Mouse (Mus musculus) heart, embryonic 11.5 days (tissue): ENCODE data around the gene H60b. TPM values are rescaled to one million over a fixed set of nuclear protein-coding genes. Genes with fewer than 3 reads are reported as not detected.
A peak's percentile ranks its signal among the peaks of the same experiment; 100 is the strongest.
"Not testable (repeated sequence)": the region's sequence is repeated elsewhere in the genome, so short reads cannot be mapped to it uniquely, and the experiment has no call there.

Experiments used
- ATAC-seq: fragments of 200-750 bp; cut with Nextera tagmentation; replicated peaks from 2 replicates; pipeline ENCODE4 v1.8.0; 2017; ENCODE audit warnings: moderate library complexity; ENCODE audit not compliant: insufficient number of reproducible peaks, low FRiP score, low TSS enrichment
- H3K27ac ChIP-seq: fragments of 300-500 bp; sonication (generic); 2 replicates; pipeline ENCODE4 v1.5.1; 2014; ENCODE audit warnings: mild to moderate bottlenecking, low read depth, low read length
- H3K27me3 ChIP-seq: fragments of 300-500 bp; sonication (generic); 2 replicates; pipeline ENCODE4 v1.6.1; 2014; ENCODE audit warnings: mild to moderate bottlenecking, low read length, mixed read lengths; ENCODE audit not compliant: control insufficient read depth, insufficient read depth
- H3K36me3 ChIP-seq: fragments of 300-500 bp; sonication (generic); 2 replicates; pipeline ENCODE4 v1.6.1; 2014; ENCODE audit warnings: mild to moderate bottlenecking, low read length, moderate library complexity, mixed read lengths; ENCODE audit not compliant: control insufficient read depth, insufficient read depth
- H3K4me1 ChIP-seq: fragments of 300-500 bp; sonication (generic); 2 replicates; pipeline ENCODE4 v1.6.1; 2014; ENCODE audit warnings: low read length; ENCODE audit not compliant: control insufficient read depth, insufficient read depth
- H3K4me2 ChIP-seq: fragments of 300-500 bp; sonication (generic); 2 replicates; pipeline ENCODE4 v1.6.1; 2014; ENCODE audit warnings: mild to moderate bottlenecking, moderate library complexity
- H3K4me3 ChIP-seq: fragments of 300-500 bp; sonication (generic); 2 replicates; pipeline ENCODE4 v1.5.1; 2014; ENCODE audit warnings: low read depth, low read length
- H3K9ac ChIP-seq: fragments of 300-500 bp; sonication (generic); 2 replicates; pipeline ENCODE4 v1.6.1; 2014; ENCODE audit warnings: mild to moderate bottlenecking, low read depth, low read length, moderate library complexity
- H3K9me3 ChIP-seq: fragments of 300-500 bp; sonication (generic); replicated peaks from 2 replicates; pipeline ENCODE4 v1.6.1; 2016; ENCODE audit warnings: low read length; ENCODE audit not compliant: control insufficient read depth
- WGBS: fragments of 180-500 bp; shearing (Covaris S2); extraction: QIAGEN DNeasy Blood & Tissue Kit; methylation state at CpG from one replicate; pipeline ENCODE4 v1.1.7; 2014; ENCODE audit not compliant: insufficient replicate concordance; 5-methylcytosine and 5-hydroxymethylcytosine counted together
- polyA plus RNA-seq: library from polyadenylated mRNA; unstranded; fragments of >200 nt; fragmentation: Nextera tagmentation; extraction: Ambion mirVana; gene quantifications from 2 replicates; pipeline ENCODE4 v1.2.1, GENCODE M21; 2014

Gene H60b
- polyA plus RNA-seq, 1 experiment from 2014 or later = 0.49 TPM

GRCm38 (mm10) chr10:22150593-22150992, 7.8 kb upstream of the H60b start:
- no peaks in the 10 kb centered on the region for H3K36me3 ChIP-seq
- peaks cover 6% of the 10 kb centered on the region for H3K4me1 ChIP-seq
- H3K27ac ChIP-seq = no peak overlapping the region
- H3K9me3 ChIP-seq = no peaks in the 10 kb centered on the region
- peaks cover 33% of the 10 kb centered on the region for H3K27me3 ChIP-seq
- no peak overlapping the region for H3K9ac ChIP-seq
- no peak for ATAC-seq
- peak overlapping the region; percentile 71 for H3K4me3 ChIP-seq
- WGBS = under 1% methylated on average over 27 of the region's 27 CpGs
- H3K4me2 ChIP-seq = peak overlapping the region; percentile 95

- peaks cover 40% of the 10 kb centered on the region for H3K27me3 ChIP-seq
- not testable (repeated sequence) for H3K9ac ChIP-seq, ATAC-seq, H3K9me3 ChIP-seq, H3K36me3 ChIP-seq, H3K27ac ChIP-seq, H3K4me1 ChIP-seq
- H3K4me2 ChIP-seq = peak overlapping the region; percentile 95
- peak overlapping the region; percentile 28 for H3K4me3 ChIP-seq
- WGBS = 1% methylated on average over 52 of the region's 55 CpGs
Observed at GRCm38 (mm10) chr10:22151056-22151862, 7.1 kb upstream of the H60b start.

GRCm38 (mm10) chr10:22151863-22152640, 6.3 kb upstream of the H60b start:
- not testable (repeated sequence) for H3K36me3 ChIP-seq, H3K4me1 ChIP-seq, H3K9ac ChIP-seq, H3K27ac ChIP-seq, H3K4me2 ChIP-seq, H3K9me3 ChIP-seq, ATAC-seq
- Histone ChIP-seq H3K4me3 (0 out of 2 replicates have a peak overlapping the region, but pooled peaks have one; percentile 28), H3K27me3 (peaks cover 48% of the 10 kb centered on the region)
- 4% methylated on average over 11 of the region's 11 CpGs for WGBS

- not testable (repeated sequence) for H3K9me3 ChIP-seq, H3K4me3 ChIP-seq, H3K27ac ChIP-seq, H3K4me2 ChIP-seq, H3K9ac ChIP-seq, ATAC-seq, H3K4me1 ChIP-seq, H3K36me3 ChIP-seq
- WGBS = 15% methylated on average over 7 of the region's 7 CpGs
- H3K27me3 ChIP-seq = peaks cover 53% of the 10 kb centered on the region
Observed at GRCm38 (mm10) chr10:22153147-22153690, 5.2 kb upstream of the H60b start.

GRCm38 (mm10) chr10:22154127-22154526, 4.3 kb upstream of the H60b start:
- H3K4me3 ChIP-seq = peak overlapping the region; percentile 39
- not testable (repeated sequence) for H3K4me1 ChIP-seq, ATAC-seq, H3K9me3 ChIP-seq, H3K36me3 ChIP-seq, H3K9ac ChIP-seq, H3K27ac ChIP-seq
- peaks cover 60% of the 10 kb centered on the region for H3K27me3 ChIP-seq
- WGBS = under 1% methylated on average over 38 of the region's 38 CpGs
- peak overlapping the region; percentile 63 for H3K4me2 ChIP-seq

- 10% methylated on average over 3 of the region's 3 CpGs for WGBS
- H3K27ac ChIP-seq = no peak overlapping the region
- no peak overlapping the region for H3K4me3 ChIP-seq
- peaks cover 58% of the 10 kb centered on the region for H3K27me3 ChIP-seq
- no peak overlapping the region for H3K4me2 ChIP-seq
- H3K9ac ChIP-seq = no peak overlapping the region
- peaks cover 4% of the 10 kb centered on the region for H3K4me1 ChIP-seq
- H3K36me3 ChIP-seq = no peaks in the 10 kb centered on the region
- no peak for ATAC-seq
- H3K9me3 ChIP-seq = no peaks in the 10 kb centered on the region
Observed at GRCm38 (mm10) chr10:22154871-22155799, 3.3 kb upstream of the H60b start.

- no peak for ATAC-seq
- H3K4me3 ChIP-seq = peak overlapping the region; percentile 47
- H3K27ac ChIP-seq = no peak overlapping the region
- no peaks in the 10 kb centered on the region for H3K9me3 ChIP-seq
- no peaks in the 10 kb centered on the region for H3K36me3 ChIP-seq
- H3K27me3 ChIP-seq = peaks cover 48% of the 10 kb centered on the region
- no peaks in the 10 kb centered on the region; the same call in 1 of the 2 replicates for H3K4me1 ChIP-seq
- H3K9ac ChIP-seq = no peak overlapping the region
- H3K4me2 ChIP-seq = peak overlapping the region; percentile 71
- WGBS = 0% methylated on average over 24 of the region's 24 CpGs
Observed at GRCm38 (mm10) chr10:22159131-22159561, 760 bp downstream of the H60b start.
